Mouse (Mus musculus) heart, embryonic 10.5 days (tissue): ENCODE measurements around the gene Camta1. TPM values are rescaled to one million over a fixed set of nuclear protein-coding genes. Genes with fewer than 3 reads are reported as not detected.

ENCODE experiments used
- DNase-seq: peaks from one replicate; pipeline ENCODE4 v3.0.0-alpha.2; 2017; ENCODE audit warnings: low spot score
- H3K27ac ChIP-seq: fragments of 300-500 bp; sonication (generic); 2 replicates; pipeline ENCODE4 v1.5.1; 2016; ENCODE audit warnings: mild to moderate bottlenecking
- H3K27me3 ChIP-seq: fragments of 300-500 bp; sonication (generic); 2 replicates; pipeline ENCODE4 v1.6.1; 2016; ENCODE audit warnings: mild to moderate bottlenecking; ENCODE audit not compliant: poor library complexity, insufficient read depth, severe bottlenecking
- H3K36me3 ChIP-seq: fragments of 300-500 bp; sonication (generic); 2 replicates; pipeline ENCODE4 v1.6.1; 2016; ENCODE audit warnings: mild to moderate bottlenecking, moderate library complexity
- H3K4me1 ChIP-seq: fragments of 300-500 bp; sonication (generic); 2 replicates; pipeline ENCODE4 v1.6.1; 2016; ENCODE audit warnings: mild to moderate bottlenecking
- H3K4me3 ChIP-seq: fragments of 300-500 bp; sonication (generic); 2 replicates; pipeline ENCODE4 v1.5.1; 2016; ENCODE audit warnings: mild to moderate bottlenecking, moderate library complexity
- H3K9me3 ChIP-seq: fragments of 300-500 bp; sonication (generic); 2 replicates; pipeline ENCODE4 v1.6.1; 2016; ENCODE audit warnings: mild to moderate bottlenecking, moderate library complexity
- WGBS: fragments of 180-500 bp; shearing (Covaris S2); methylation state at CpG from one replicate; pipeline ENCODE4 v1.1.7; 2016; 5-methylcytosine and 5-hydroxymethylcytosine counted together
- polyA plus RNA-seq: library from polyadenylated mRNA; unstranded; fragments of >200 nt; fragmentation: Nextera tagmentation; extraction: Ambion mirVana; gene quantifications from 2 replicates; pipeline ENCODE4 v1.2.1, GENCODE M21; 2016

Camta1 gene
- polyA plus RNA-seq, 1 experiment from 2014 or later = 115 TPM

DNA sequence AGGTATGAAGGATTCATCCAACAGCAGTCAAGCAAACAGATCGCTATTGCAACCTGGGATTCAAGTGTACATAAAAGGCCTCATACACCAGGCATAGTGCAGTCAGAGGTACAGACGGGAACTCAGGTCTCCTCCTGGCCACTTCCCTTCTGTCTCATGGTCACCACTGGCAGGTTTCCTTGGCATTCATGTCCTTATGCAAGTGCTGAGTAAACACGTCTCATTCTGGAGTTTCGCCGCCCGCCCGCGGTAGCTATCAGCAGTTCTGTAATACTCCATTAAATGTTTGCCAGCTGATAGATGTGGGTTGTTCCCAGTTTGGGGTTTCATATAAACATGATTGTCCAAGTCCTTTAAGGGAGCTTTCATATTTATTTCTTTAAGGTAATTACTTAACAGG is 94.3 kb downstream of the Camta1 start:
- DNase-seq = no peak
- peaks cover 7% of the 10 kb centered on the region; the same call in 1 of the 2 replicates for H3K4me1 ChIP-seq
- H3K27me3 ChIP-seq = no peaks in the 10 kb centered on the region
- H3K4me3 ChIP-seq = no peak overlapping the region
- H3K27ac ChIP-seq = no peak overlapping the region
- no peaks in the 10 kb centered on the region for H3K36me3 ChIP-seq
- 91% methylated on average over 8 of the region's 8 CpGs for WGBS
- H3K9me3 ChIP-seq = no peaks in the 10 kb centered on the region

DNA sequence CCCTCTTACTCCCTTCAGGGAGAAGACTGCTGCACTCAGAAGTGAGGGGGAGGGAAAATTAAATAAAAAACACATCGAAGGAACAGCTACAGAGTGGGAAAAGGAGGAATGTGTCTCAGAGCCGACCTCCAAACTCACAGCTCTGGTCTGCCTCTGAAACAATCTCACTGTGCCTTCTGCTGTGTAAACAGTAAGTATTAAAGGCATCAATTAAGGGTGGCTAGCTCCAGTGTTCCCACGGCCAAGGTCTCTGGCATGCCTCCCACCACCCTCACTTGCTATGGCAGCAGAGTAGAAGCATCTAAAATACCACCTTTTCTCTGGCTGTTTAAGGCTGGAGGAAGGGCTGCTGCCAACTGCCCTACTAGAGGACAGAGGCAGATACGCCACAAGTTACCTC is 96.3 kb downstream of the Camta1 start:
- Histone ChIP-seq H3K4me3 (no peak overlapping the region), H3K27me3 (no peaks in the 10 kb centered on the region), H3K9me3 (no peaks in the 10 kb centered on the region), H3K27ac (no peak overlapping the region), H3K36me3 (no peaks in the 10 kb centered on the region), H3K4me1 (peaks cover 11% of the 10 kb centered on the region)
- no peak for DNase-seq
- 66% methylated on average over 4 of the region's 4 CpGs for WGBS

DNA sequence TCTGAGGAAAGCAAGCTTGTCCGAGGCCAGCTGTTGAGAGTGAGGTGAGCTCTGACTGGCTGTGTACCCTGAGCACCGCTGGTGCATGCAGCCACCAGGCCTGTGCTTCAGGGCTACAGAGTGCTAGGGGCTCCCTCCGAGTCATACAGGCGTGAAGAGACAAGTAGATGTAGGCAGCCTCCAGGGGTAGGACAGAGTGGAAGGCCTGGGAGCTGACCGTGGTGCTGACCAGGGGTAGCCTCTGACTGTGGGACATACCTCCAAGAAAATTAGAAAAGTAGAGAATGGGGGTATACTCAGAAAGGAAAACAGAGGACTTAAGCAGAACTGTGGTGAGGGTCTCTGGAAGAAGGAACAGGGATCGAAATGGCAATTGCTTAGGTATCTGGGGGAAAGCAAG is 97.7 kb downstream of the Camta1 start:
- H3K9me3 ChIP-seq = no peaks in the 10 kb centered on the region
- peaks cover 11% of the 10 kb centered on the region for H3K4me1 ChIP-seq
- H3K36me3 ChIP-seq = no peaks in the 10 kb centered on the region
- no peaks in the 10 kb centered on the region for H3K27me3 ChIP-seq
- DNase-seq = no peak
- H3K27ac ChIP-seq = no peak overlapping the region
- 30% methylated on average over 6 of the region's 6 CpGs for WGBS
- no peak overlapping the region for H3K4me3 ChIP-seq

DNA sequence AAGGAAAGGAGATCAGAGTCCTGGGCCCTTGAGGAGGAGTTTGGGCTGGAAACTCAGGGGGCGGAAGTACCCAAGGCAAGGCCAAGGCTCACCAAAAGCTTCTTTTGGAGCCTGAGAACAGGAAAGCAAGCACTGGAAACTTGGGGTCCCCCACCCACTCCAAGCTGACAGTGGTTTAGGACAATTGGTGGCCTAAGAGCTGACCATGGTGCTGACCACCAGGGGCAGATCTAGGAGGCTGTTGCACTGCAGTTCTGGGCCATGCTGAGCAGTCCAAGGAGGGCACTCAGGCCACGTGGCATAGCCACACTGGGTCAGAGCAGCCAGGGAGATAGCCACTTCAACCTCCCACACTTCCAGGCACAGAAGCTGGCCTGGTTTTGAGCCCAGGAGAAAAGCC is 102.6 kb downstream of the Camta1 start:
- Histone ChIP-seq H3K27ac (no peak overlapping the region), H3K4me3 (no peak overlapping the region), H3K9me3 (no peaks in the 10 kb centered on the region), H3K36me3 (no peaks in the 10 kb centered on the region), H3K4me1 (peaks cover 10% of the 10 kb centered on the region), H3K27me3 (no peaks in the 10 kb centered on the region)
- no peak for DNase-seq
- 70% methylated on average over 2 of the region's 2 CpGs for WGBS

DNA sequence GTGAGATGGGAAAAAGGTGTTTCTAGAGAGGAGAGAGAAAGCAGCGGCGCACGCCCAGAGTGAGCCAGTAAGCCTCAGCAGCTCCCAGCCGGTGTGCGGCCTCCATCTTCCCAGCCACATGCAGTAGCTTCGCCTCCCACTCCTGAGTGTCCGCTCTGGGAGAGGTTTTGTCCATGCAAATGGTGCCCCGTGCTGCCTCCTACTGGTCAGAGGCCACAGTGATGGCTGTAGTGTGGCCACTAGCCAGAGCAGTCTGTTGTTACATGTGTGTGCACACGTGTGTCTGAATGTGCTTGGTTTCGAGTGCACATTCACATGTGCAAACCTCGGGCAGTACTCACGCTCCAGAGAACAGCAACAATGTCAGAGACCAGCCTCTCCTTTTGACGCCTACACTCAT is 103.3 kb downstream of the Camta1 start:
- no peaks in the 10 kb centered on the region for H3K27me3 ChIP-seq
- DNase-seq = no peak
- H3K9me3 ChIP-seq = no peaks in the 10 kb centered on the region
- H3K4me3 ChIP-seq = no peak overlapping the region
- H3K4me1 ChIP-seq = peaks cover 15% of the 10 kb centered on the region
- 89% methylated on average over 13 of the region's 13 CpGs for WGBS
- H3K27ac ChIP-seq = no peak overlapping the region
- H3K36me3 ChIP-seq = no peaks in the 10 kb centered on the region

DNA sequence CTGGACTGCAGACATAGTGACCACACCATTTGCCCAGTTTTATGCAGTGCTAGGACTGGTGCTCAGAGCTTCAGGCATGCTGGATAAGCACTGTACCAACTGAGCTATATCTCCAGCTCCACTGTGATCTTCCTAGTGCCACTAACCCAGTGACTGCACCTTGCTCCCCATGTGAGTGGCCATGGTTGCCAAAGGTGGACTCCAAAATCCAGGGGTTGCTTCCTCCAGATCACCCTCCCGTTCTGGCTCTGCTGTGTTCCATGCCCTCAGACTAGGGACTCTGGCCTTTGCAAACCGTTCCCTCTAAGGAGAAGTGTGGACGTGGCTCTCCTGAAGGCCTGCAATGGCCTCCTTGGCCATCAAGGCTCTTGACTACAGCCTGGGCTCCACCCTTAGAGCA is 104.4 kb downstream of the Camta1 start:
- Histone ChIP-seq H3K4me3 (no peak overlapping the region), H3K9me3 (no peaks in the 10 kb centered on the region), H3K27ac (no peak overlapping the region), H3K4me1 (peaks cover 23% of the 10 kb centered on the region), H3K27me3 (no peaks in the 10 kb centered on the region), H3K36me3 (no peaks in the 10 kb centered on the region)
- 85% methylated on average over 3 of the region's 3 CpGs for whole genome bisulfite sequencing
- no peak for DNase-seq

DNA sequence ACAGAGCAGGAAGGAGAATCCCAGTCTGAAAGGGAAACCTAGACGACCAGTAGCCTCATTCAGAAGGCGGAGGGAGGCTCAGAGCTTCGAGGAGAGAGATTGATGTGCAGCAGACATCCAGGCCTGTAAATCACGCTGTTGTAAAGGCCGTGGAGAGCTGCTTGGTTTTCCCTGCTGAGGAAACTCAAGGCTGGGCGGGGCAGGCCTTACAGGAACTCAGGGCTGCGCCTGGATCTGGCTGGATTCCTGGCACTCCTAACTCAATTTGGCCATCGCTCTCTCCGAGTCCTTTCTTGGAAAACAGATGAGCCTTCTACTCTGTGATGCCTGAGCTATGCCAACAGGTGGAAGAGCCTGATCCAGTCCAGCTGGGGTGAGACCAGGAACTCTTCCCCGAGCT is 105.3 kb downstream of the Camta1 start:
- no peak for DNase-seq
- Histone ChIP-seq H3K9me3 (no peaks in the 10 kb centered on the region), H3K27me3 (no peaks in the 10 kb centered on the region), H3K4me3 (no peak overlapping the region), H3K36me3 (no peaks in the 10 kb centered on the region), H3K4me1 (peaks cover 31% of the 10 kb centered on the region), H3K27ac (no peak overlapping the region)
- WGBS = 75% methylated on average over 10 of the region's 10 CpGs

DNA sequence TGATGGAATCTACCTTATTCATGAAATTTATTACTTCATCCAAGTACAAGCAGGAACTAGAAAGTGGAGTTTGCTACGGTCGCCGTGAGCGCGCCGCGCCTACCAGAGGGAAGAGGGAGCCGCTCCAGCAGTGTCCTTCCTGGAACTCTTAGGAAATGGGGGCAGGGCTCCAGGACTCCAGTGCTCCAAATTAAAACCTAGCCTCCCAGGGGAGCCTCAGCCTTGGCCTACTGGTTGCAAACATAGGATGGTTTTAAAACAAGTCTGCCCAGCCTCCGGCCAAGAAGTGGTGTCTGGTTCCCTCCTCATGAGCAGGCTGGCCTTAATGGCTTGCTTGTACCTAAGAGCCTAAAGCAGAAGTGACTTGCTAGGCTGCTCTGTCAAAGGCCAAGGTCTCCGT is 108.4 kb downstream of the Camta1 start:
- Histone ChIP-seq H3K27ac (no peak overlapping the region), H3K27me3 (no peaks in the 10 kb centered on the region), H3K4me3 (no peak overlapping the region), H3K36me3 (no peaks in the 10 kb centered on the region), H3K9me3 (no peaks in the 10 kb centered on the region), H3K4me1 (peaks cover 34% of the 10 kb centered on the region; the same call in 1 of the 2 replicates)
- DNase-seq = no peak
- 85% methylated on average over 10 of the region's 10 CpGs for WGBS

DNA sequence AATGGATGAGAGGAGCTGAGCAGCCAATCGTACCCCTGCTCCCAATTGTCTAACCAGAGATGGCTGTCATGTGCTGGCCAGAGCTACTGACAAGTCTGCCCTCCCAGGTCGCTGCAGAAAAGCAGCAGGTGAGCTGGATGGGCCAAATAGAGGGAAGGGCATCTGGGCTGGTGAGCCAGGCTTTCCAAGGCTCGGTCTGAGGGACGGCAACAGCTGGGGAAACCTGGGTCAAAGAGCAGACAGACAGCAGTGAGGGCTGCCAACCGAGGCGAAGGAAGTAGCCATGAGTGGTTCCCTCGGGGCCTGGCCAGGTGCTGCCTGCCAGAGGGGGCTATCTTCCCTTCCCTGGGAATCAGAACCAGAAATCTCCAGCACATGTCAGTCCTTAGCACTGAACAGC is 109.1 kb downstream of the Camta1 start:
- H3K36me3 ChIP-seq = no peaks in the 10 kb centered on the region
- 69% methylated on average over 7 of the region's 7 CpGs for WGBS
- no peaks in the 10 kb centered on the region for H3K9me3 ChIP-seq
- H3K4me3 ChIP-seq = no peak overlapping the region
- peaks cover 34% of the 10 kb centered on the region; the same call in 1 of the 2 replicates for H3K4me1 ChIP-seq
- H3K27me3 ChIP-seq = no peaks in the 10 kb centered on the region
- H3K27ac ChIP-seq = no peak overlapping the region
- no peak for DNase-seq

DNA sequence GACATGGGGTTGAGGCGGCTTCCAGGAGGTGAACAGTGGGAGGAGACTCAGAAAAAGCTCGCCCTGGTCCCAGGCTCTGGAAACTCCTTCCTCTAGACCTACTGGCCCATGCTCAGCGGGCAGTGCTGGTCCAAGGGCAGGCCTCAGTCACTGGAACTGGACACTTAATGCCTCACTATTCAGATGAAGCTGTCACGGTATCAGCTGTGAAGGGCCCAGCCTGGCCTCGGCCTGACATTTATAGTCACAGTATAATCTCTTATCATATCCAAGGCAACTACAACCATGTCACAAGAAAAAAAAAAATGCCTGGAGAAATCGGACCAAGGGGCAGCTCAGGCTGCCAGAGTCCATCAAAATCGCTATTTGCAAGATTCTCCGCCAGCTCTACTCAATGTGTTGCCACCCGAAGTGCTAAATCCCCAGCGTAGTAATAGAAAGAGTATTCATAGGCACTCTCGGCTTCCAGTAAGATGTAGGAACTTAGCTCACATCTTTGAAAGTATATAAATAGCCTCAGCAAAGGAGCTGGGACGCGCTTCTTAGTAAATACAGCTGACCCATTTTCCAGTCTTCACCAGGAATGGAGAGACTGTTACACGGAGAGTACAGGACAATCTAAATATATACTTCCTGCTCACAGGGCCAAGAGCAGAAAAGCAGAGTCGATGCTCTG is 110.3 kb downstream of the Camta1 start:
- Histone ChIP-seq H3K4me3 (no peak overlapping the region), H3K27me3 (no peaks in the 10 kb centered on the region), H3K27ac (peak overlapping the region; percentile 5; the same call in 1 of the 2 replicates), H3K9me3 (no peaks in the 10 kb centered on the region), H3K36me3 (no peaks in the 10 kb centered on the region), H3K4me1 (peaks cover 34% of the 10 kb centered on the region; the same call in 1 of the 2 replicates)
- 66% methylated on average over 15 of the region's 15 CpGs for WGBS
- DNase-seq = no peak

DNA sequence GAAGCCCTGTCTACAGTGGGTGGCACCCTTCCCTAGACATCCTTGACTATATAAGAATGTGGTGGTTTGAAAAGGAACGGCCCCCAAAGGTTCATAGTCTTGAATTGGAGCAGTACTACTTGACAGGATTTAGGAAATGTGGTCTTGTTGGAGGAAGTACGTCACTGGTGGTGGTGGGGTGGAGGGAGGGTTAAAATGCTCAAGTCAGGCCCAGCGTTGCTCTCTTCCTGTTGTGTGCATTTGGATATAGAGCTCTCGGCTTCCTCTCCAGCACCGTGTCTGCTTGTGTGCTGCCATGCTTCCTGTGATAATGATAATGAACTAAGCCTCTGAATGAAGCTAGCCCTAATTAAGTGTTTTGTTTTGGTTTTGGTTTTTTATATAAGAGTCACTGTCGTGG is 114.0 kb downstream of the Camta1 start:
- H3K27ac ChIP-seq = no peak overlapping the region
- H3K9me3 ChIP-seq = no peaks in the 10 kb centered on the region
- H3K4me1 ChIP-seq = peaks cover 31% of the 10 kb centered on the region
- DNase-seq = no peak
- H3K4me3 ChIP-seq = no peak overlapping the region
- no peaks in the 10 kb centered on the region for H3K36me3 ChIP-seq
- H3K27me3 ChIP-seq = no peaks in the 10 kb centered on the region
- WGBS = 64% methylated on average over 6 of the region's 6 CpGs

DNA sequence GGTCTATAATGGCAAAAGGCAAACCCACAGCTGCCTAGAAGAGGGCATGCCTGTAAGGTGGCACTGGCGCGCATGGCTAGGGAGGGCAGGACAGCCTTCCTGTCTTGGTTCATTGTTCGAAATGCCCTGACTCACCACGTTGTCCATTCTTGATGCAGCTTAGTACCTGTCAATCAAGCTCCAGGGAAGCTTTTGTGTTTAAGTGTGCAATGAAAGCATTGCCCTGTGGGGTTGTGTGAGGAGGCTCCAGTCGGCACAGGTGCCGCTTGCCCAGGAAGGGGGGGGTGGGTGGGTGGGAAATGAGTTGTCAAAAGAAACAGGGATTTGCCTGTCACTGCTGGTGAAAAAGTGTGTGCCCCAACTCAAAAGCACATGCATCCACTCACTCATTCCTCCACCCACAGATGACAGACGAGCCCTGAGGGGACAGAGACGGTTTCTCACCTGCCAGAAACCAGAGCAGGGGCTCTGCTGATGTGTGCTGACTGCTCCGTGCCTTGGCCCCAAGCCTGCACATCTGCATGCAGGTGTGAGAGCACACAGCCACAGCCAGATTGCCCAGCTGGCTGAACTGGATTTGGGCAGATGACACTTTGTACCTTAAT is 115.6 kb downstream of the Camta1 start:
- H3K9me3 ChIP-seq = no peaks in the 10 kb centered on the region
- no peak for DNase-seq
- H3K27me3 ChIP-seq = no peaks in the 10 kb centered on the region
- WGBS = 72% methylated on average over 9 of the region's 9 CpGs
- H3K27ac ChIP-seq = no peak overlapping the region
- no peaks in the 10 kb centered on the region for H3K36me3 ChIP-seq
- no peak overlapping the region for H3K4me3 ChIP-seq
- peaks cover 26% of the 10 kb centered on the region for H3K4me1 ChIP-seq

DNA sequence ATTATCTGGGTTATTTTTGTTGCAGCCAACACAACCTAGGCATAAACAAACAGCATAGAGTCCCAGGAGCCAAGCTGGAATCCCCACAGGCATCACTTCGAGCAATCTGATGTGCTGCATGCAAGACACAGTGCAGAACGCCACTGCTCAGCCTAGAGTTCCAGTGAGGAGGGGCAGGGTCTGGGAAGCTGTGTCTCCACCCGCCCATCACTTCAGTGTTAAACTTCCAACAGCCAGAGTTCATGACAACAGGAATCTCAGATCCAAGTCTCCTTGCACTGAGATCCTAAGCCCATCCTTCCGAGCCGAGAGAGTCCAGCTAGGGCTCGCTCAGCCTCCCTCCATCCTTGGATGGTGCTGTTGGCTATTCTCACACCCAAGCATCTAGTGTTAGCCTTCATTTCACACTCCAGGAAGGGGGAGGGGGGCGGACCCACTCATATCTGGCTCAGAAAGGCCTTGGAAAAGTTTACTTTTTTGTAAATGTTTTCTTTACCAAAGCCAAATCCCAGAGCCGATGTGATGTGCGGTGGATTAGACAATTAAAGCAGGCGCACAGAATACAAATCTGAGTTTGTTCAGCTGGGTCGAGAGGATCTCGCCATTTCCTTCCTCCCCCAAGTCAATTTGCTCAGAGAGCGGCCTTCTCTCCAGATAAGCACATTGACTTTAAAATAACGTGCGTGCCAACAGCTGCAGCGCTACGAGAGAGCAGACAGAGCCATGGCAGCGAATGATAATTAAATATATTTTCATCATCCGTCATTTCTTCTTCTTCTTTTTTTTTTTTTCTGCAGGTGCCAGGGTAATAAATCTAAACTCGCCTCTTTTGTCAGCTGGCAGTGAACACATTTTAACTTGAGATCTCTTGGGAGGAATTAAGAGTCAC is 120.2 kb downstream of the Camta1 start:
- H3K27me3 ChIP-seq = no peaks in the 10 kb centered on the region
- peak overlapping the region; percentile 57 for H3K27ac ChIP-seq
- H3K4me1 ChIP-seq = peaks cover 43% of the 10 kb centered on the region
- no peaks in the 10 kb centered on the region for H3K36me3 ChIP-seq
- no peaks in the 10 kb centered on the region for H3K9me3 ChIP-seq
- DNase-seq = no peak
- WGBS = 44% methylated on average over 20 of the region's 20 CpGs
- no peak overlapping the region for H3K4me3 ChIP-seq
